Mouse (Mus musculus) neural tube, embryonic 12.5 days (tissue): ENCODE measurements at regions not wholly inside any gene's neighbourhood (a gene's known extent, or its start where the extent isn't known, plus 50 kb on each side); places are given as distances from the start of the nearest gene placed in this dataset.

Experiments used
- ATAC-seq: fragments of 200-750 bp; cut with Nextera tagmentation; 2 replicates; pipeline ENCODE4 v1.8.0; 2017; ENCODE audit warnings: low read depth, mild to moderate bottlenecking, moderate TSS enrichment, moderate library complexity; ENCODE audit not compliant: low FRiP score
- H3K27ac ChIP-seq: fragments of 300-500 bp; sonication (generic); 2 replicates; pipeline ENCODE4 v1.5.1; 2016
- H3K27me3 ChIP-seq: fragments of 300-500 bp; sonication (generic); replicated peaks from 2 replicates; pipeline ENCODE4 v1.6.1; 2016; ENCODE audit warnings: mild to moderate bottlenecking
- H3K36me3 ChIP-seq: fragments of 300-500 bp; sonication (generic); 2 replicates; pipeline ENCODE4 v1.6.1; 2016; ENCODE audit warnings: mild to moderate bottlenecking
- H3K4me1 ChIP-seq: fragments of 300-500 bp; sonication (generic); 2 replicates; pipeline ENCODE4 v1.6.1; 2016
- H3K4me2 ChIP-seq: fragments of 300-500 bp; sonication (generic); replicated peaks from 2 replicates; pipeline ENCODE4 v1.6.1; 2016; ENCODE audit warnings: mild to moderate bottlenecking
- H3K4me3 ChIP-seq: fragments of 300-500 bp; sonication (generic); 2 replicates; pipeline ENCODE4 v1.5.1; 2016
- H3K9ac ChIP-seq: fragments of 300-500 bp; sonication (generic); 2 replicates; pipeline ENCODE4 v1.6.1; 2016; ENCODE audit warnings: mild to moderate bottlenecking
- H3K9me3 ChIP-seq: fragments of 300-500 bp; sonication (generic); 2 replicates; pipeline ENCODE4 v1.6.1; 2016; ENCODE audit warnings: mild to moderate bottlenecking
- WGBS: fragments of 180-500 bp; shearing (Covaris S2); methylation state at CpG from one replicate; pipeline ENCODE4 v1.1.7; 2016; 5-methylcytosine and 5-hydroxymethylcytosine counted together

DNA sequence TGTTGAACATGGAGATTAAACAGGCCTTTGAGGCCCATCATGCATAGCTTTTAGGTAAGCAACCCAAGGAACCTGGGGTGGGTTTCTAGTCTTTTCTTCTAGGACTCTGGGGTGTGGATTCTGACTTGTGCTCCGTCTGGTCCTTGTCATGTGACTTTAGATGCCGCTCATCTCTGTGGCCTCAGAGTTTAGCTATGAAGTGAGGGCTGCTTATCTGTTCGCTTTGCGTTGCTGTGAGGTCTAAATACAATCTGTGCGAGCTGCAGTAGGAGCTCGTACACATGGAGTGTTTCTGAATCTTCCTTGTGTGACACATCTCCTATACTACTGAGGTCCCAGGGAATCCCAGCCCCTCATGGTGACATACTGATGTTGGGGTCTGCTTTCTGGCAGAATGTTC, 67.8 kb upstream of the Zfp831 start:
- Histone ChIP-seq H3K9ac (no peak overlapping the region), H3K4me1 (no peaks in the 10 kb centered on the region), H3K4me2 (no peak overlapping the region), H3K36me3 (no peaks in the 10 kb centered on the region), H3K27me3 (no peaks in the 10 kb centered on the region), H3K27ac (no peak overlapping the region), H3K4me3 (no peak overlapping the region), H3K9me3 (no peaks in the 10 kb centered on the region)
- ATAC-seq = no peak
- 92% methylated on average over 6 of the region's 6 CpGs for WGBS

DNA sequence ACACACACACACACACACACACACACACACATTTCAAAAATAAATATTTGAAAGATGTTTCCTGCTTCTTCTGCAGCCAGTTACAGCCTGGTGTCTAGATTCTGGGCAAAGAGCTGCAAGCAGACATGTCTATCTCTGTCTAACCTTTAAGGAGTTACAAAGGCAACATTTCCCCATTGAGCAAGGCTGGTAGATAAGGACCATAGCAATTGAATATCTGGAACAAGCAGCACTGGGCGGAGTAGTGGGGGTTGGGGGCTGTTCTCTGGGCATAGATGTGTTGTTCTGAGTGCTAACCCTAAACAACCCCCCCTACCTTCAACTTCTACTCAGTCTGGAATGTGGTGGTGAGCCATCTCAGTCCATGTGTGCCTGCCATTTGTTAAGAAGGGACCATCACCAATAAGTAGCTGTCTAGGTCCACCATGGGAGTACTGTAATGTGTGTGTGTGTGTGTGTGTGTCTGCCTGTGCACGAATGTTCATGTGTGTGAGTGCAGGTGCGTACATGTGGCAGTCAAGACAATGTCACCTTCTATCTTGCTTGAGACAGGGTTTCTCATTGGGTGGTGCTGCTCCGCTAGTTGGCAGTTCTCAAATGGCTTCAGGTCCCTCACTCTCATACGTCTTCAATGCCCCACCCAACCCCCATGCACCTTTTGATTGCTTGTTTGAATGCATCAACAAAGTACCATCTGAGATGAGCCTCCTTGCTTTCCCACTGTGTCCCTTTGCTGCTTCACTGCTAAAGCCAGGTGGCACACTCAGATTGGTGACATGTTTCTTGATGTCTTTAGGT, 62.2 kb upstream of the Zfp831 start:
- WGBS = 89% methylated on average over 5 of the region's 5 CpGs

DNA sequence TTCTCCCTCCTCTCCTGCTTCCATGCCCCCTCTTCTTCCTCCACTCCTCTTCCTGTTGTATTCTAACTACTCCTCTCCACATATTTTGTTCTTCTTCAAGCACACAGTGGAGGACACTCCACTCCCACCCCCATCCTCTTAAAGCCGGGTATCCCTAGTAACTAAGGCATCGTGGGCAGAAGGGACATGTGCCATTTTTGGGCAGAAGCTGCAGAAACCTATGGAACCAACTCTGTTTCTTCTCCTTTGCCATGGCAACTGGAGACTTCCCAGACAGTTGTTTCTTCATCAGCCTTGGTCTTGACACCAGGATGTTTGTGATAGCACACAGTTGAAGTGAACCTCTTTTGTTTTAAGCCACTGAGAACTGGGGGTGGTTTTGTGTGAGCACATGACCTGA, 59.1 kb upstream of the Zfp831 start:
- no peak overlapping the region for H3K27ac ChIP-seq
- no peak overlapping the region for H3K4me3 ChIP-seq
- WGBS = 83% methylated on average over 2 of the region's 2 CpGs
- no peaks in the 10 kb centered on the region for H3K9me3 ChIP-seq
- H3K36me3 ChIP-seq = no peaks in the 10 kb centered on the region
- H3K9ac ChIP-seq = no peak overlapping the region
- no peak overlapping the region for H3K4me2 ChIP-seq
- H3K27me3 ChIP-seq = no peaks in the 10 kb centered on the region
- H3K4me1 ChIP-seq = no peaks in the 10 kb centered on the region
- no peak for ATAC-seq

More for the DNA sequence above, 62.2 kb upstream of the Zfp831 start:
- H3K36me3 ChIP-seq = no peaks in the 10 kb centered on the region
- H3K4me3 ChIP-seq = no peak overlapping the region
- H3K9me3 ChIP-seq = no peaks in the 10 kb centered on the region
- H3K4me1 ChIP-seq = no peaks in the 10 kb centered on the region
- no peak overlapping the region for H3K27ac ChIP-seq
- H3K27me3 ChIP-seq = no peaks in the 10 kb centered on the region
- H3K4me2 ChIP-seq = no peak overlapping the region
- H3K9ac ChIP-seq = no peak overlapping the region
- ATAC-seq = no peak
